Mouse (Mus musculus) spleen, adult 2 months (tissue): Measurements from ENCODE around the gene Myo1d. TPM values are rescaled to one million over a fixed set of nuclear protein-coding genes. Genes with fewer than 3 reads are reported as not detected.

Experiments
- DNase-seq, 2 experiments: peaks; one replicate each; pipeline versions ENCODE4 v3.0.0 to v3.0.0-alpha.2; 2012 to 2021; ENCODE audit warnings: low spot score in 2 of 2, low read depth in 1 of 2
- H3K27ac ChIP-seq: fragments of 200-500 bp; 2 replicates; pipeline ENCODE4 v1.5.1; 2012; ENCODE audit warnings: low read length, inconsistent platforms; ENCODE audit not compliant: insufficient read depth
- H3K27me3 ChIP-seq: fragments of 200-500 bp; 2 replicates; pipeline ENCODE4 v1.6.1; 2012; ENCODE audit warnings: mild to moderate bottlenecking, moderate library complexity, low read length, inconsistent platforms; ENCODE audit not compliant: control insufficient read depth, insufficient read depth
- H3K36me3 ChIP-seq: fragments of 200-500 bp; 2 replicates; pipeline ENCODE4 v1.6.1; 2012; ENCODE audit warnings: mild to moderate bottlenecking, low read length, inconsistent platforms; ENCODE audit not compliant: control insufficient read depth, insufficient read depth
- H3K4me1 ChIP-seq: fragments of 200-500 bp; 2 replicates; pipeline ENCODE4 v1.6.1; 2011; ENCODE audit warnings: inconsistent platforms; ENCODE audit not compliant: control insufficient read depth, insufficient read depth, insufficient read length
- H3K4me3 ChIP-seq: fragments of 200-500 bp; 2 replicates; pipeline ENCODE4 v1.5.1; 2011; ENCODE audit warnings: mild to moderate bottlenecking, inconsistent platforms; ENCODE audit not compliant: insufficient read depth, insufficient read length; ENCODE audit errors: extremely low read depth
- CTCF ChIP-seq: fragments of 200-500 bp; IDR thresholded peaks from 2 replicates; pipeline ENCODE4 v1.5.1; 2011; ENCODE audit warnings: mild to moderate bottlenecking, inconsistent platforms; ENCODE audit not compliant: insufficient read depth, insufficient read length, insufficient replicate concordance; ENCODE audit errors: extremely low read depth
- POLR2A ChIP-seq: fragments of 200-500 bp; IDR thresholded peaks from 2 replicates; pipeline ENCODE4 v1.6.1; 2011; ENCODE audit warnings: low read depth, low read length, inconsistent platforms
- WGBS: fragments of 180-500 bp; shearing (Covaris S2); methylation state at CpG from one replicate; pipeline ENCODE4 v1.1.7; 2018; 5-methylcytosine and 5-hydroxymethylcytosine counted together
- polyA plus RNA-seq: library from polyadenylated mRNA; depleted of rRNA; stranded (reverse); fragments of >200 nt; gene quantifications from 2 replicates; pipeline ENCODE4 v1.2.3, GENCODE M21; 2012

The Myo1d gene
- polyA plus RNA-seq, 1 experiment, result 6.2 TPM

DNA sequence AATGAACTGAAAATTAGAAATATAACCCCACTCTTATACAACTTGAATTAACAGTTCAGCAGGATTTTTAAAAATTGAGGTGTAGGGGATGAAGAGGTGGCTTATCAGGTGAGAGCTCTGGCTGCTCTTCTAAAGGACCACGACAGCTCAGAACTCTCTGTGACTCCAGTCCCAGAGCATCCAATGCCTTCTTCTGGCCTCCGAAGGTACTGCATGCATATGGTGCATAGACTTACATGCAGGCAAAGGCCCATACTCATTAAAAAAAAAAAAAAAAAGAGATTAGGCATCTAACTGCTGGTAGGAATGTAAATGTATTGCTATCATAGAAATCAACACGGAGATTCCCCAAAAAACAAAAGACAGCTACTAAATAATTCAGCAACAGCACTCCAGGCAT lies 217.3 kb downstream of the Myo1d start:
- Histone ChIP-seq H3K27me3 (no peaks in the 10 kb centered on the region), H3K4me3 (no peak overlapping the region), H3K4me1 (no peaks in the 10 kb centered on the region), H3K27ac (no peak overlapping the region), H3K36me3 (no peaks in the 10 kb centered on the region)
- DNase-seq, result peak; percentile 23 to 62
- TF ChIP-seq POLR2A, result no peak
- TF ChIP-seq CTCF, result peak; percentile 29; the same call in 1 of the 2 replicates
- 63% methylated on average over 3 of the region's 3 CpGs for WGBS

DNA sequence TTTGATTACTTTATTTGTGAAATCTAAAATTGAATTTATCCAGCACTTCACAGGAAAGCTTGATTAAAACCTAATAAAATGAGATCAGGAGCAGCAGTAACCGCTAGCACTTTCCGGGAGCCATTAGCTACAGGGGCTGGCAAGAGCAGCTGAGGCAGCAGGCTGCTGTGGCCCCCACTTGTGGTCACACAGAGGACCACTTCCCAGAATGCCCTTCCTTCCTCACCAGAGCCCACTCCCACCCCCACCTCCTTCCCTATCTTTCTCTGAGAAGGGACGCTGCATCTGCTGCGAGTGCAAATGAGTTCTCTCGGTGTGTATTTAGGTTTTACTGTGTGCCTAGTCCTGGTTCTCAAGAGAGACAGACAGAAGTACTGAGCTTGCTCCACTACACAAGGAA lies 219.1 kb downstream of the Myo1d start:
- 43% methylated on average over 5 of the region's 5 CpGs for WGBS
- TF ChIP-seq POLR2A, result no peak
- DNase-seq, result no peak
- Histone ChIP-seq H3K4me3 (no peak overlapping the region), H3K4me1 (no peaks in the 10 kb centered on the region), H3K36me3 (no peaks in the 10 kb centered on the region), H3K27ac (no peak overlapping the region), H3K27me3 (no peaks in the 10 kb centered on the region)

- WGBS, result 93% methylated on average over 5 of the region's 5 CpGs
- Histone ChIP-seq H3K4me1 (peaks cover 12% of the 10 kb centered on the region; the same call in 1 of the 2 replicates), H3K27me3 (no peaks in the 10 kb centered on the region; the same call in 1 of the 2 replicates), H3K36me3 (no peaks in the 10 kb centered on the region), H3K4me3 (no peak overlapping the region), H3K27ac (no peak overlapping the region)
- no peak for TF ChIP-seq POLR2A
- TF ChIP-seq CTCF, result no peak
- DNase-seq, result no peak
Observed at GRCm38 (mm10) chr11:80555416-80555815, 224.4 kb downstream of the Myo1d start.

DNA sequence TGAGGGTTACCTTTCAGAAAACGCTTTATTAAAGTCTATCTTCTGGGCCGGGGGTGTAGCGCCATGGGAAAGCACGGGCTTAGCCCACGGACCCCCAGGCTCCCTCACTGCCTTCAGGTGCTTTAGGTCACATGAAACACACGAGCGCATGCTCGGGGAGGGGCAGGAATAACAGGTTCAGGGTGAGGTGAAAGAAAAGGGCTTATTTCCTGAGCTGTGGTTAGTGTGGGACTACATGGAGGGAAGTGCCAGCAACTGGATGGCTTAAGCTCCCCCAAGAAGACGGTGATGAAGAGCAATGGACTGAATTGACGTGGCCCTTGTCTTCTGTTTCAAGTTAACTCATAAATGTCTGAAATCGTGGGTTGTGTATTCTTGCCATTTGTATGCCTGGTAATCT lies 226.8 kb downstream of the Myo1d start:
- DNase-seq, result no peak
- Histone ChIP-seq H3K27ac (no peak overlapping the region), H3K36me3 (no peaks in the 10 kb centered on the region), H3K4me1 (peaks cover 12% of the 10 kb centered on the region; the same call in 1 of the 2 replicates), H3K27me3 (no peaks in the 10 kb centered on the region; the same call in 1 of the 2 replicates), H3K4me3 (no peak overlapping the region)
- TF ChIP-seq POLR2A (no peak), CTCF (no peak)
- WGBS, result 25% methylated on average over 11 of the region's 11 CpGs

GRCm38 (mm10) chr11:80551634-80552033 lies 228.2 kb downstream of the Myo1d start:
- peak in 1 of 2 experiments; percentile 14 for DNase-seq
- peaks cover 12% of the 10 kb centered on the region; the same call in 1 of the 2 replicates for H3K4me1 ChIP-seq
- no peak overlapping the region for H3K27ac ChIP-seq
- no peaks in the 10 kb centered on the region for H3K36me3 ChIP-seq
- 32% methylated on average over 3 of the region's 3 CpGs for WGBS
- H3K4me3 ChIP-seq, result no peak overlapping the region
- H3K27me3 ChIP-seq, result no peaks in the 10 kb centered on the region; the same call in 1 of the 2 replicates
- no peak for TF ChIP-seq POLR2A

- Histone ChIP-seq H3K27me3 (no peaks in the 10 kb centered on the region; the same call in 1 of the 2 replicates), H3K27ac (no peak overlapping the region)
- WGBS, result 93% methylated on average over 10 of the region's 10 CpGs
Observed at GRCm38 (mm10) chr11:80550264-80550663, 229.6 kb downstream of the Myo1d start.

GRCm38 (mm10) chr11:80549854-80550253 lies 230.0 kb downstream of the Myo1d start:
- 49% methylated on average over 6 of the region's 6 CpGs for WGBS

More at GRCm38 (mm10) chr11:80550264-80550663, 229.6 kb downstream of the Myo1d start:
- Histone ChIP-seq H3K4me1 (peaks cover 12% of the 10 kb centered on the region; the same call in 1 of the 2 replicates), H3K4me3 (no peak overlapping the region), H3K36me3 (no peaks in the 10 kb centered on the region)
- TF ChIP-seq CTCF (no peak), POLR2A (no peak)
- DNase-seq, result no peak

More at GRCm38 (mm10) chr11:80549854-80550253, 230.0 kb downstream of the Myo1d start:
- Histone ChIP-seq H3K27me3 (no peaks in the 10 kb centered on the region; the same call in 1 of the 2 replicates), H3K27ac (no peak overlapping the region), H3K36me3 (no peaks in the 10 kb centered on the region), H3K4me1 (peaks cover 12% of the 10 kb centered on the region; the same call in 1 of the 2 replicates), H3K4me3 (no peak overlapping the region)
- TF ChIP-seq CTCF, result no peak
- no peak for TF ChIP-seq POLR2A
- DNase-seq, result no peak
